Mouse (Mus musculus): ENCODE results near the gene Men1. TPM values are rescaled to one million over a fixed set of nuclear protein-coding genes. Genes with fewer than 3 reads are reported as not detected.

Gene Men1
- total RNA-seq, 2 experiments from 2014 or later = 64.7 to 72.5 TPM

- intact Hi-C loops (cut with DNase I) = loop anchor here (2.0 to 10.0 kb wide), 3 partner anchors 62 to 246 kb away; partner anchors contain the start of genes Arl2, Batf2, Cdca5 and Gm28374
- no peak for TF ChIP-seq CTCF (IDR thresholded peaks at IDR 0.05)
- Histone ChIP-seq H3K27ac (no peak overlapping the region), H3K4me3 (no peak overlapping the region)
- no peak for DNase-seq (ENCODE audit: extremely low spot score in 1 of 2, low spot score in 2 of 2)
Observed at GRCm38 (mm10) chr19:6331178-6331577, 3.6 kb upstream of the Men1 start.

GRCm38 (mm10) chr19:6331719-6332516, 2.9 kb upstream of the Men1 start:
- H3K4me3 ChIP-seq = no peak overlapping the region
- peak; percentile 94 for TF ChIP-seq CTCF (IDR thresholded peaks at IDR 0.05)
- H3K27ac ChIP-seq = no peak overlapping the region
- intact Hi-C loops (cut with DNase I) = loop anchor here (2.0 to 10.0 kb wide), 3 partner anchors 63 to 247 kb away; partner anchors contain the start of genes Arl2, Batf2, Cdca5 and Gm28374
- peak in 1 of 2 experiments; percentile 52 for DNase-seq (ENCODE audit: extremely low spot score in 1 of 2, low spot score in 2 of 2)

GRCm38 (mm10) chr19:6333761-6334595, 801 bp upstream of the Men1 start:
- Histone ChIP-seq H3K4me3 (peak overlapping the region; percentile 18; the same call in 1 of the 2 replicates), H3K27ac (peak overlapping the region; percentile 70)
- intact Hi-C loops (cut with DNase I) = loop anchor here (5.0 to 10.0 kb wide), 2 partner anchors 192 to 249 kb away; partner anchors contain the start of genes Arl2, Batf2, Cdca5 and Gm28374
- TF ChIP-seq CTCF (IDR thresholded peaks at IDR 0.05) = no peak
- no peak for DNase-seq (ENCODE audit: extremely low spot score in 1 of 2, low spot score in 2 of 2)

- peak overlapping the region; percentile 96 for H3K27ac ChIP-seq
- DNase-seq (ENCODE audit: extremely low spot score in 1 of 2, low spot score in 2 of 2) = no peak
- H3K4me3 ChIP-seq = peak overlapping the region; percentile 68
- intact Hi-C loops (cut with DNase I) = loop anchor here (10.0 kb wide), 1 partner anchor 251 kb away; the partner anchor contains the start of genes Cdca5, Gm28374, Tmem262 and Zfpl1
- no peak for TF ChIP-seq CTCF (IDR thresholded peaks at IDR 0.05)
Observed at GRCm38 (mm10) chr19:6335458-6335827, 664 bp downstream of the Men1 start.

GRCm38 (mm10) chr19:6336920-6337319, 2.1 kb downstream of the Men1 start:
- no peak overlapping the region for H3K27ac ChIP-seq
- TF ChIP-seq CTCF (IDR thresholded peaks at IDR 0.05) = no peak
- H3K4me3 ChIP-seq = peak overlapping the region; percentile 68; the same call in 1 of the 2 replicates
- DNase-seq (ENCODE audit: extremely low spot score in 1 of 2, low spot score in 2 of 2) = no peak
- intact Hi-C loops (cut with DNase I) = loop anchor here (10.0 kb wide), 1 partner anchor 252 kb away; the partner anchor contains the start of genes Cdca5, Gm28374, Tmem262 and Zfpl1

- TF ChIP-seq CTCF (IDR thresholded peaks at IDR 0.05) = no peak
- DNase-seq (ENCODE audit: extremely low spot score in 1 of 2, low spot score in 2 of 2) = no peak
- Histone ChIP-seq H3K4me3 (no peak overlapping the region), H3K27ac (no peak overlapping the region)
- intact Hi-C loops (cut with DNase I) = loop anchor here (10.0 kb wide), 1 partner anchor 253 kb away; the partner anchor contains the start of genes Cdca5, Gm28374, Tmem262 and Zfpl1
Observed at GRCm38 (mm10) chr19:6338171-6338570, 3.4 kb downstream of the Men1 start.

GRCm38 (mm10) chr19:6338716-6339115, 3.9 kb downstream of the Men1 start:
- H3K27ac ChIP-seq = no peak overlapping the region
- H3K4me3 ChIP-seq = no peak overlapping the region
- intact Hi-C loops (cut with DNase I) = loop anchor here (10.0 kb wide), 1 partner anchor 254 kb away; the partner anchor contains the start of genes Cdca5, Gm28374, Tmem262 and Zfpl1
- TF ChIP-seq CTCF (IDR thresholded peaks at IDR 0.05) = no peak
- DNase-seq (ENCODE audit: extremely low spot score in 1 of 2, low spot score in 2 of 2) = no peak

GRCm38 (mm10) chr19:6339191-6339590, 4.4 kb downstream of the Men1 start:
- no peak for TF ChIP-seq CTCF (IDR thresholded peaks at IDR 0.05)
- intact Hi-C loops (cut with DNase I) = loop anchor here (10.0 kb wide), 1 partner anchor 254 kb away; the partner anchor contains the start of genes Cdca5, Gm28374, Tmem262 and Zfpl1
- H3K27ac ChIP-seq = no peak overlapping the region
- H3K4me3 ChIP-seq = no peak overlapping the region
- DNase-seq (ENCODE audit: extremely low spot score in 1 of 2, low spot score in 2 of 2) = no peak

- Histone ChIP-seq H3K4me3 (peak overlapping the region; percentile 81), H3K27ac (peak overlapping the region; percentile 76)
- intact Hi-C loops (cut with DNase I) = loop anchor here (10.0 kb wide), 1 partner anchor 255 kb away; the partner anchor contains the start of genes Cdca5, Gm28374, Tmem262 and Zfpl1
- no peak for DNase-seq (ENCODE audit: extremely low spot score in 1 of 2, low spot score in 2 of 2)
- TF ChIP-seq CTCF (IDR thresholded peaks at IDR 0.05) = peak; percentile 21
Observed at GRCm38 (mm10) chr19:6339890-6340504, 5.2 kb downstream of the Men1 start.

- H3K4me3 ChIP-seq = peak within 1 kb of the TSS; percentile 81
- peak; percentile 33 for TF ChIP-seq CTCF (IDR thresholded peaks at IDR 0.05)
- DNase-seq (ENCODE audit: extremely low spot score in 1 of 2, low spot score in 2 of 2) = peak; percentile 78 to 83
- intact Hi-C loops (cut with DNase I) = no loop called here
- H3K27ac ChIP-seq = peak within 1 kb of the TSS; percentile 86
Observed at GRCm38 (mm10) chr19:6340524-6341452, 6.0 kb downstream of the Men1 start, which contains the start of gene Map4k2. TSS of gene Map4k2 (plus strand) at chr19:6341135.

Data from left cerebral cortex, adult 2 months (tissue).